Mouse (Mus musculus) left cerebral cortex, adult 2 months (tissue): Measurements from ENCODE around the gene Lemd1. TPM values are rescaled to one million over a fixed set of nuclear protein-coding genes. Genes with fewer than 3 reads are reported as not detected.

ENCODE experiments used
- DNase-seq, 2 experiments: peaks; one replicate each; pipeline ENCODE4 v3.0.0; 2021 to 2022; ENCODE audit warnings: low spot score in 2 of 2, mixed read lengths in 1 of 2; ENCODE audit errors: extremely low spot score in 1 of 2
- H3K27ac ChIP-seq: fragments of 200-600 bp; 2 replicates; pipeline ENCODE4 v1.8.1; 2022
- H3K4me3 ChIP-seq: fragments of 200-600 bp; 2 replicates; pipeline ENCODE4 v1.8.1; 2022
- CTCF ChIP-seq: fragments of 200-600 bp; IDR thresholded peaks from 2 replicates; pipeline ENCODE4 v1.8.1; 2022; ENCODE audit warnings: antibody characterized with exemption, mild to moderate bottlenecking, moderate library complexity
- intact Hi-C: fragments of 180-260 bp; cut with DNase I; formaldehyde crosslinking; loops from one replicate; pipeline ENCODE4 v1.15.1; 2025
- long read RNA-seq, 2 experiments: library from polyadenylated mRNA; stranded (forward); transcript quantifications; one replicate each; pipeline ENCODE4 v2.0.0; 2021; ENCODE audit warnings: borderline mapping rate in 2 of 2
- total RNA-seq, 2 experiments: library from RNA; stranded (reverse); gene quantifications; 2 replicates each; pipeline ENCODE4 v1.2.3; 2021

Lemd1 gene
- 1 to 10 TPM; 3.9 to 6.8 TPM for total RNA-seq
- long read RNA-seq, experiment 1, partial matches to known transcripts: 0 of 5 reads
- long read RNA-seq, experiment 1, other reads (novel, unspliced or antisense): 2 of 5 reads
- long read RNA-seq, experiment 2, partial matches to known transcripts: 0 of 1 reads
- long read RNA-seq, experiment 2, other reads (novel, unspliced or antisense): 1 of 1 reads

DNA sequence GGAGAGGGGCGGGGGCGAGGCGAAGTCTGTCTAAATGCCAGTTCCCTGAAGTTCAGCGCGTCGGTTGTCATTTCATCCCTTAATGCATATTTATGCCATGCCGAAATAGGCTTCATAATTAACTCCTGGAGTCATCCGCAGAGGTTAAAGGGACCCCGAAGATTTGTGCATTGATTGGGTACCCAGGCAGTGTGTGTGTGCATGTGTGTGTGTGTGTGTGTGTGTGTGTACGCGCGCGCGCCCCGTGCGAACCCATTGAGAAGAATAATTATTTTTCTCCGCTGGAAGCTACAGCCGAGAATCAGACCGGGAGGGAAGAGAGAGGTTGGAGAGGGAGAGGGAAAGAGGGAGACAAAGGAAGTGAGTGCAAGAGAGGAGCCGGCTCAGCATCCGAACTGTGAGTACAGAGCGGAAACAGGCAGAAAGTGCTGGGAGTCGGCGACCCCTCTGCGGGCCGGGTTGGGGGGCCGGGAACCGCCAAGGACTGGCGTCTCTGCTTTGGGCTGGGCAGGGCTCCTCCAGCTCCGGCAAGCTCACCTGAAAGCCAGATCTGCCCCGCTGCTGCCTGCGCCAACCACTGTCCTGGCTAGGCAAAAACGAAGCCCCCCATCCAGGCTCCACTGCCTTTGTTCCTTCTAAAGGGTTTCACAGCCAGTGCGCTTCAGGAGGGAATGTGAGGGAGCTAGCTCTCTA, at the start of gene Lemd1, which contains the start of gene AC124108.1:
TSS of gene Lemd1 (plus strand) at position 339 of the 693 bp plus-strand sequence.
TSS of gene AC124108.1 (plus strand) at position 365 of the 693 bp plus-strand sequence.
- Histone ChIP-seq H3K4me3 (peak within 1 kb of the TSS; percentile 60), H3K27ac (peak within 1 kb of the TSS; percentile 53)
- intact Hi-C loops: loop anchor here (2.0 kb wide), 1 partner anchor 18 kb away; no protein-coding TSS in a partner anchor
- TF ChIP-seq CTCF: no peak
- peak in 1 of 2 experiments; percentile 42 for DNase-seq

DNA sequence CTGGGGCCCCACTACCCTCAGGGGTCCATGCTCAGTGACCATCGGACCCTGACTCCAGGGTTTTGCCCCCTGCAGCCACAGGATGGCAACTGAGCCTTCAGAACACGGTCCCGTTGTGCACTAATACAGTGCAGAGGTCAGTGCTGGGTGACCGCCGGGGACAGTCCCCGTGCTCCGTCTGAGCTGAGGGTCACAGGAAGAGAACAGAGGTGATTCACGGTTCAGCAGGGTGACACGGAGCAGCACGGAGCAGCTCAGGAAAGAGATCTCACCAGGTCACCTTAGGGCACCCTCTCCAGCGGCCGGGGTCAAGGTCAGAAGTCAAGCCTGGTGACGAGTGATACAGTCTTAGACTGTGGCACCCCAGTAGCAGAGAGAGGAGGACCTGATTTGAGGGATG, 49.5 kb upstream of the Lemd1 start:
- no peak for DNase-seq

DNA sequence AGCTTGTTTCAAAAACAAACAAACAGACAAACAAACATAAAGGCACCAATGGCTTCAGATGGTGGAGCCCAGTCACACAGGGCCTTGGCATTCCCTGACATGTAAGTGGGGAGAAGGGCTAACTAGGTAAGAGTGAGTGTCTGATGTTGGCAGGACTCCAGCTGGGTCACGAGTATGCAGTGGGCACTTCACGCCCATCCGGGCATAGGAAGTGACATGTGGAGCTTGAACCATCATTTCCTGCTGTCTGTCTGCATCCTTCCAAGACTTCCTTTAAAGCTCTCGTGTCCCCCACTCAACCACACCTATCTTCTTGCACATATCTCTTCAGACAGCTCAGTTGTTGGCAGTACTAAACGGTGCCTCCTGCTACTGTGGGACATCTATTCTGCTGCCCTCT, 48.2 kb upstream of the Lemd1 start:
- Histone ChIP-seq H3K27ac (peak overlapping the region; percentile 64; the same call in 1 of the 2 replicates), H3K4me3 (no peak overlapping the region)
- no peak for TF ChIP-seq CTCF
- no peak for DNase-seq
- intact Hi-C loops: no loop called here

More for the DNA sequence above, 49.5 kb upstream of the Lemd1 start:
- no peak overlapping the region for H3K27ac ChIP-seq
- no peak overlapping the region for H3K4me3 ChIP-seq
- no peak for TF ChIP-seq CTCF
- intact Hi-C loops: no loop called here

DNA sequence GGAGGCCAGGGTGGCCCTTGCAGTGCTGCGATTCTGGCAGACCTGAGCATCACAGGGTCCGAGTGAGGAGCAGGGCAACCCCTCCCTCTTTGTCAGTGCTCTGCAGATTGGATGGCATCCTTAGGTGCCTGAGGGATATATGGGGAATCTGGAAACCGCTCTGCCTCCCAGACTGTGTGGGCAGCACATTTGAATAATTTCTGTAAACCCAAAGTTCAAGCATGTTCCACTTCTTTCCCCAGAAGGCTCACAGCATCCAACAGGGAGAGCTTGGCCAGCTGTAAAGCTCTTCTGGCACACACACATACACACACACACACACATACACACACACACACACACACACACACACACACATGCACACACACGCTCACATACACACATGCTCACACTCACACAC, 47.5 kb upstream of the Lemd1 start:
- Histone ChIP-seq H3K4me3 (no peak overlapping the region), H3K27ac (peak overlapping the region; percentile 64; the same call in 1 of the 2 replicates)
- DNase-seq: no peak
- intact Hi-C loops: no loop called here
- TF ChIP-seq CTCF: no peak

DNA sequence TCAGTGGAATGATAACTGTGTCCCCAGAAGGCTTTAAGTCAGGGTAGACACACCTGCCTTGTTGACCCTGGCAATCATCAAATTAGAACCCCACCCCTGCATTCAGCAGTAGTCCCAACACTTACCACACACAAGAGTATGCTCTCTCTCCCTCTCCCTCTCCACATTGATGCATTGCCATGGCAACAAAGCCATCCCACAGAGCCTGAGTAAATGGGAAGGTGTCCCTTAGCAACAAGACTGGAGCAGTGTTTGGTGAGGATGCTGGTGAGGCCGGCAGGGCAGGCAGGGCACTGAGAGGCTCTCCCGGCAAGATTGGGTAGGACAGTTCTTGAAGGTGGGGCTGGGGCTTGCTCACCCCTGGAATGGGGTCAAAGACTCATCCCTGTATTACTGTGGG, 47.0 kb upstream of the Lemd1 start:
- peak overlapping the region; percentile 77 for H3K27ac ChIP-seq
- peak; percentile 56 for DNase-seq
- intact Hi-C loops: no loop called here
- no peak; the same call in 1 of the 2 replicates for TF ChIP-seq CTCF
- no peak overlapping the region for H3K4me3 ChIP-seq

DNA sequence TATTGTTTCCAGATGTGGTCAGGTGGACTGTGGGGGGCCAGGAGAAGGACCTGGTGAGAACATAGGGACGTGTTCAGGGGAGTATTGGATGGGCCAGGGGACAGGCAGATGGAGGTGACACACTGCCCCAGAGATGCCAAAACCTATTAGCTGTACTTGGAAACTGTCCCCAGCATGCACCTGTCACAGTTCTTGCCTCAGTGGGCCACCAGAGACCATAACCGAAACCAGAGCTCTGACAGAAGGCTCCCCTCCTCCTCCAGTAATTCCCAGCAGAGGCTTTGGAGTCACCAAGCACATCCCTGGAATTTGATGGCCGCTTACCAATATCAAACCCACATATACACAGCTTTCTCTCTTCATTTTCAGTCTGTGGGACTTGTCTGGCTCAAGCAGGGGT, 46.4 kb upstream of the Lemd1 start:
- TF ChIP-seq CTCF: no peak
- Histone ChIP-seq H3K4me3 (no peak overlapping the region), H3K27ac (no peak overlapping the region)
- intact Hi-C loops: no loop called here
- no peak for DNase-seq

DNA sequence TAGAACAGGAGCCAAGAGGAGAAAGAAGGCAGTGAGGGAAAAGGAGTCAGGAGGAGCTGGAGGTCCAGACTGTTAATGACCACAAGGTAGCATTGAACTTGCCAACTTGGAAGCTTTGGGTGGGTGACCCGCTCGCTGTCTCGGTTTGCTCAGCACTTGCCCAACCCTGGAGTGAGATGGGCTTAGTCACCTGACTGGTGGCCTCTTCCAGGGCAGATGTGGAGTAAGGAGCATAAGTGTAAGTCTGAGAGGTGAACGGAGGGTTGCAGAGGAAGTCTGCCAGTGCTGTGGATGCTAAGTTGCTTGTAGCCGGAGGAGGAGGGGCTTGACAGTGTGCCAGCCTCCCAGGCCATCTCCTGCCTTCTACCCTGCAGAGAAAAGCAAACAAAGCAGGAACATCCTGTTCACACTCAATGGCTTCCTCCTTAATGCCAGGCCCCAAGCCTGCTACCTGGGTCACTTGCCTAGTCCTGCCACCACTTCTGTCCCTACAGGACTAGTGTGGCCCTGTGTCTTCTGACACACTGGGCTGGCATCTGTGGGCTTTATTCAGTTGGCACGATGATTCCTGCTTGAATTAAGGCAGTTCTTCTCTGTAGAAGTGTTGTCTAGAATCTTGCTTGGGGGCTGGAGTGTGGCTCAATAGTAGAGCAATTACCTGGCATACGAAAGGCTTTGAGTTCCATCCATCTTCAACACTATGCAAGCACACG, 45.1 kb upstream of the Lemd1 start:
- Histone ChIP-seq H3K4me3 (no peak overlapping the region), H3K27ac (no peak overlapping the region)
- DNase-seq: no peak
- TF ChIP-seq CTCF: no peak
- intact Hi-C loops: no loop called here

DNA sequence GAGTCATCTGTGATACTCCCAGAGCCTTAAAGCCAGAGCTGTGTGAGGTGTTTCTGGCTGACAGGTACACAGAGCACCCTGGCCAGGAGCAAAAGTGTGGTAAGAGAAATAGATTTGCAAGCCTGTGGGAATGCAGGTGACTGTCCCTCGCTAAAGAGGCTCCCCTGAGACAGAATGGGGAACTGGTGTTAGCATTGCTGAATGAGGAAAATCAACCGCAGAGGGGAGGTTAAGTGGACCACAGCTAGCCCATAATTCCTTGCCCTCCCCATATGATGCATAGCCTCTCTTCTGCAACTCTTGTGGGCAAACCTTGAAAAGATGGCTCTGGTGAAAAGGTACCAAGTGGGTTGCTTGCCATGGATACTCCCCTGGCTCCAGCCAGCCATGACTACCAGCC, 41.8 kb upstream of the Lemd1 start:
- intact Hi-C loops: no loop called here
- Histone ChIP-seq H3K27ac (no peak overlapping the region), H3K4me3 (no peak overlapping the region)
- no peak for TF ChIP-seq CTCF
- DNase-seq: no peak

DNA sequence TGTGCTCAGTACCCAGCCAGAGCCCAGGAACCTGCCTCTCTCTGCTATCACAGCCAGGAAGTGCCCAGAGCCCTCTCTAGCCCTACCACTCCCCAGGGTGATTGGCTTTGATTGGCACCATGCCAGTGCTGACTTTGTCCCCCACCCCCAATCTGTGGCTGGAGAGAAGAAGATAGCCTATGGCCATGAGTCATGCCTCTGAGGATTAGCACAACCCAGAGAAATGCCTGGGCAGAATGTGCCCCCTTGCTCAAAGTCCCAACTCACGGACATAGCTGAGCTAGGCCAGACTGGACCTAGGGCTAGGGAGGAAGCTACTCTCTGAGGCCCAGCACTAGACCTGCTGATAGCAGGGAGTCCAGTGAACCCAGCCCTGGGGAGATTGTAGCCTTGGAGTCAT, 41.1 kb upstream of the Lemd1 start:
- no peak overlapping the region for H3K27ac ChIP-seq
- no peak for TF ChIP-seq CTCF
- intact Hi-C loops: no loop called here
- DNase-seq: no peak
- H3K4me3 ChIP-seq: no peak overlapping the region

DNA sequence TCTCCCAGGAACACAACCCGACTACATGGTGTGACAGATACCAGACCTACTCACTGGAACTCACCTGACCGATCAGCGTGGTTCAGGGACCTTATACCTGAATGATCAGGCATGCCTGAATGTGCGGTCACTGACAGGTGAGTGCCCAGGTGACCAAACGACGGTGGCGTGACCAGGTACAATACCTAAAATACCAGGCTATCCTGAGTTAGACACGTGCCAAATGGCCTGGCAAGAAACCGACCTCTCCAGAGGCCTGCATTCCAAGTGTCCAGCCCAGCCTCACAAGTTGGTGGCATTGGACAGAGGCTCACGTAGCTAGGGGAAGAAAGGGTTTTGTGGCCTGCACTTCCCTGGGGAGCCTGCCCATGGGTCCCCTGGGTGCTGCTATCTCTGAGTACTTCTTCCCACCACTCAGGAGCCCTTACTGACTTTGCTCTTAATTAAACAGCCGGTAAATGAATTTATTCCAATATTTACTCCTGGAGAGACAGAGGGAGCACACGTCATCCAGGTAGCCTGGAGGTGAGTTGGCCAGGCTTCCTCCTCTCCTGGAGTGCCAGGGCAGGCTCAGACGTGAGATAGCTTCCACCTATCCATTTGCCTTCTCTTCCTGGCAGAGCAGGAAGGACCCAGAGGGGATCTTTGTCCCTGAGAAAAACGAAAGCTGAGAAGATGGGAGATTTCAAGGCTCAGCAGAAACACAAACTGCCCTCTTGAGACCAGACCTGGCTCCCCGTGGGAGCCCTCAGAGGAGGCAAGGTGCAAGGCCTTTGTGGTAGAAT, 40.2 kb upstream of the Lemd1 start:
- DNase-seq: no peak
- no peak for TF ChIP-seq CTCF
- intact Hi-C loops: no loop called here

DNA sequence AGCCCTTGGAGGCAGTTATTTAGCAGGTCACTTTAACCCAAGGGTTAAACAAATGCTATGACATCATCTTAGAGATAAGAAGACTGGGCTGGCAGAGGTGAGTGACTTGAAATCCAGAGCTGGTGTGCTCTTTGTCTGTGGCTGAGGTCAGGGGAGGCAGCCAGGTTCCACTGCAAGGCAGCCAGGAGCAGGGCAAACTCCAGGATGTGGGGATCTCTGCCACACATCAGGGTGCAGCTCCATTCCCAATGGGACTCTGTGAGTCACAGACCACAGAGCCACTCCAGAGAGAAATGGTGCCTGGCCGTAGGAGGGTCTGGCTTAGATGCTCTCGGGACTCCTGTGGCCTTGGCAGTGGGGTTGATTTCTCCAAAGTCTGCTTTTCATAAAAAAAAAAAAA, 39.3 kb upstream of the Lemd1 start:
- intact Hi-C loops: no loop called here
- no peak overlapping the region for H3K27ac ChIP-seq
- TF ChIP-seq CTCF: no peak
- H3K4me3 ChIP-seq: no peak overlapping the region
- no peak for DNase-seq

More for the DNA sequence above, 40.2 kb upstream of the Lemd1 start:
- Histone ChIP-seq H3K27ac (no peak overlapping the region), H3K4me3 (no peak overlapping the region)
